Mouse (Mus musculus): ENCODE measurements around the gene Ddx21. TPM values are rescaled to one million over a fixed set of nuclear protein-coding genes. Genes with fewer than 3 reads are reported as not detected.

Gene Ddx21
- 62.1 TPM for polyA plus RNA-seq (2017; shearing (Covaris generic))

GRCm38 (mm10) chr10:62602177-62603040 is at the start of gene Ddx21:
Gene Ddx21 (minus strand): TSS chr10:62602281.

GRCm38 (mm10) chr10:62650881-62651810 is 49.1 kb upstream of the Ddx21 start, which contains the start of gene Ddx50:
Gene Ddx50 (minus strand): TSS chr10:62651218.

GRCm38 (mm10) chr10:62578338-62579100 is 23.6 kb downstream of the Ddx21 start, which contains the start of gene Kif1bp:
Gene Kif1bp (minus strand): TSS chr10:62578457.

Other genes with a start within 250 kb of the Ddx21 start
- gene Hk1, start 222.4 kb downstream of the Ddx21 start, polyA plus RNA-seq (2017; shearing (Covaris generic)), result 83.3 TPM
- gene Hkdc1, start 179.8 kb downstream of the Ddx21 start, polyA plus RNA-seq (2017; shearing (Covaris generic)), result not detected
- gene 4930507D05Rik, start 152.8 kb downstream of the Ddx21 start, polyA plus RNA-seq (2017; shearing (Covaris generic)), result 0.39 TPM
- gene Supv3l1, start 152.5 kb downstream of the Ddx21 start, polyA plus RNA-seq (2017; shearing (Covaris generic)), result 23.0 TPM
- 55.5 TPM for gene Vps26a, start 115.5 kb downstream of the Ddx21 start, polyA plus RNA-seq (2017; shearing (Covaris generic))
- 1,308 TPM for gene Srgn, start 74.8 kb downstream of the Ddx21 start, polyA plus RNA-seq (2017; shearing (Covaris generic))
- 28.4 TPM for gene Kif1bp, start 23.8 kb downstream of the Ddx21 start, polyA plus RNA-seq (2017; shearing (Covaris generic))
- gene Ddx50, start 48.9 kb upstream of the Ddx21 start, polyA plus RNA-seq (2017; shearing (Covaris generic)), result 186 TPM
- gene Stox1, start 123.8 kb upstream of the Ddx21 start, polyA plus RNA-seq (2017; shearing (Covaris generic)), result 0.52 TPM
- gene Ccar1, start 190.0 kb upstream of the Ddx21 start, polyA plus RNA-seq (2017; shearing (Covaris generic)), result 150 TPM

All from naive thymus-derived CD4-positive, alpha-beta T cell, adult 5 months (primary cell).